Mouse (Mus musculus) liver, postnatal 0 days (tissue): ENCODE measurements around the gene Gm49405.

Experiments
- CTCF ChIP-seq: sonication (generic); IDR thresholded peaks from 2 replicates; pipeline ENCODE4 v1.5.1; 2016; ENCODE audit warnings: antibody characterized with exemption, low read depth
- EP300 ChIP-seq: IDR thresholded peaks from 2 replicates; pipeline ENCODE4 v1.6.1; 2016; ENCODE audit warnings: antibody characterized with exemption, low read depth, mild to moderate bottlenecking

GRCm38 (mm10) chr19:3998335-3998734 is 2.1 kb upstream of the Gm49405 start:
- TF ChIP-seq CTCF (no peak), EP300 (no peak)
